ENCODE assay signal across 33 mouse cellular contexts in the genomic region with DNA sequence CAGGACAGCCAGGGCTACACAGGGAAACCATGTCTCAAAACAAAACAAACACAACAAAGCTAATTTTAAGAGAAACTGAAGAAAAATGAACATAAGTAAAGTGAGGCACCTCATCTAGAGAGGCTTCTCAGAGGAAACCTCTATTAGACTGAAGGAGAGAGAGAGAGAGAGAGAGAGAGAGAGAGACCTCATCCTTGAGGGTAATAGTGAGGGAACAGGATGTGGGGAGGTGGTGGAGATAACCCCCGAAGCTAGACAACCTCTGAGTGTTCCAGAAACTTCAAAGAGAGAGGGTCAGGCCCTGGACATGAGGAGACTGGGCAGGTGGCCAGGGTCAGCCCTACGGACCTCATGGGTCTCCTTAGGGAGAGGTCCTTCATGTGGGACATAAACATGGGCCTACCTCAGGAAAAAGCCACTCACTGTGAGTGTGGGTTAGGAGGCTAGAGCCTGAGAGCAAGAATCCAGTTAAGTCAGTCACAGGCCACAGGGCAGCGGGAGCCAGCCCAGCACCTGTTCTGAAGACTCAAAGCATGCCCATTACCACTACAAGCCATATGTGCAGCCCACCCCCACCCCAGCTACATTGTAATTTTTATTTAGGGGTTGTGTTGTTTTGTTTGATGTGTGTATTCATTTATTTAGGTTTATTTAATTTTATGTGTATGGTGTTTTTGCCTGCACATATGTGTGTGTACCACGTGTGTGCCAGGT. TPM values are rescaled to one million over a fixed set of nuclear protein-coding genes. Genes with fewer than 3 reads are reported as not detected.
DNase-seq lines count a peak whose midpoint lies in the region; ATAC-seq and TF ChIP-seq lines count a peak whose summit lies in the region.
"Had no signal": no experiment of that assay in that cellular context is flagged by ENCODE, and none has a peak within 500 bp of the region (broad histone marks: within the 10 kb centered on the region; RNA-seq: fewer than 3 reads in every experiment).

No protein-coding gene starts in this region.

- H3K4me1 ChIP-seq in forebrain, postnatal 0 days (ENCODE audit: insufficient read depth): no peaks in the 10 kb centered on the region
- H3K4me1 ChIP-seq: embryonic facial prominence, embryonic 13.5 days; forebrain, embryonic 12.5 days; forebrain, embryonic 15.5 days; hindbrain, embryonic 12.5 days; hindbrain, embryonic 15.5 days had no signal

- ATAC-seq in CD4-positive, CD25-positive, alpha-beta regulatory T cell, adult 4 months: peak; percentile 61
- ATAC-seq in inflammation-experienced regulatory T-cells, adult 6 months: peak; percentile 48
- no peak for ATAC-seq in forebrain, postnatal 0 days
- ATAC-seq: forebrain, embryonic 15.5 days; Patski had no signal

- DNase-seq in heart, adult 11 months: peak; percentile 88
- no peak for DNase-seq in heart, postnatal 4 days
- DNase-seq in lung, postnatal 4 days: peak; percentile 47 to 77
- DNase-seq in lung, postnatal 14 days: no peak
- DNase-seq in forebrain, postnatal 0 days: no peak
- no peak for DNase-seq in layer of hippocampus, postnatal 25 days (ENCODE audit: extremely low spot score in 1 of 2, low spot score in 1 of 2)
- DNase-seq: adrenal gland, adult 2 months; adrenal gland, postnatal 14 days; cerebellum, adult 11 months; cerebellum, adult 2 months; cerebellum, adult 9-11 months; cerebellum, postnatal 25 days; embryo, embryonic 11 days; gastrocnemius, postnatal 10 days; gastrocnemius, postnatal 36 days; heart, postnatal 14 days had no signal

- no peaks in the 10 kb centered on the region for H3K27me3 ChIP-seq in forebrain, postnatal 0 days (ENCODE audit: insufficient read depth, low read length)
- H3K27me3 ChIP-seq: CH12.LX; embryonic facial prominence, embryonic 13.5 days; forebrain, embryonic 12.5 days; forebrain, embryonic 15.5 days; hindbrain, embryonic 12.5 days; hindbrain, embryonic 15.5 days; Patski had no signal

- H3K9me3 ChIP-seq in forebrain, postnatal 0 days (ENCODE audit: low read length): no peaks in the 10 kb centered on the region
- H3K9me3 ChIP-seq: embryonic facial prominence, embryonic 10.5 days; embryonic facial prominence, embryonic 13.5 days; forebrain, embryonic 12.5 days; forebrain, embryonic 15.5 days; G1E; hindbrain, embryonic 12.5 days; hindbrain, embryonic 15.5 days had no signal

- no peak overlapping the region for H3K27ac ChIP-seq in forebrain, postnatal 0 days (ENCODE audit: low read depth, low read length)
- H3K27ac ChIP-seq: embryonic facial prominence, embryonic 10.5 days; embryonic facial prominence, embryonic 13.5 days; forebrain, embryonic 12.5 days; forebrain, embryonic 15.5 days; hindbrain, embryonic 12.5 days; hindbrain, embryonic 15.5 days had no signal

- WGBS in forebrain, postnatal 0 days: 88% methylated on average over 4 of the region's 4 CpGs

- H3K4me2 ChIP-seq in forebrain, postnatal 0 days (ENCODE audit: low read depth): no peak overlapping the region
- H3K4me2 ChIP-seq: embryonic facial prominence, embryonic 13.5 days; forebrain, embryonic 12.5 days; forebrain, embryonic 15.5 days; heart, embryonic 11.5 days; hindbrain, embryonic 12.5 days; hindbrain, embryonic 15.5 days had no signal

- H3K36me3 ChIP-seq in forebrain, postnatal 0 days (ENCODE audit: insufficient read depth): no peaks in the 10 kb centered on the region
- H3K36me3 ChIP-seq: embryonic facial prominence, embryonic 10.5 days; embryonic facial prominence, embryonic 13.5 days; forebrain, embryonic 12.5 days; forebrain, embryonic 15.5 days; G1E; hindbrain, embryonic 12.5 days; hindbrain, embryonic 15.5 days had no signal

- H3K4me3 ChIP-seq in forebrain, postnatal 0 days (ENCODE audit: low read depth, low read length): no peak overlapping the region
- H3K4me3 ChIP-seq: embryonic facial prominence, embryonic 10.5 days; embryonic facial prominence, embryonic 13.5 days; erythroblast, embryonic 14.5 days; forebrain, embryonic 12.5 days; forebrain, embryonic 15.5 days; hindbrain, embryonic 12.5 days; hindbrain, embryonic 15.5 days had no signal

- no peak for TF ChIP-seq CTCF in forebrain, postnatal 0 days (IDR thresholded peaks at IDR 0.05; ENCODE audit: low read depth)

- no peak overlapping the region for H3K9ac ChIP-seq in forebrain, postnatal 0 days
- H3K9ac ChIP-seq: embryonic facial prominence, embryonic 13.5 days; forebrain, embryonic 12.5 days; forebrain, embryonic 15.5 days; hindbrain, embryonic 12.5 days; hindbrain, embryonic 15.5 days had no signal

RNA-seq across cellular contexts. Expression of a gene that starts 10.8 kb away (rescaled TPM):
- 10 to 100 TPM; 43.4 to 44.3 TPM for total RNA-seq in heart, postnatal 4 days (2021)
- 10 to 100 TPM; 16.7 to 27.5 TPM for polyA plus RNA-seq in CD4-positive, CD25-positive, alpha-beta regulatory T cell, adult 4 months (2017; shearing (Covaris generic))
- polyA plus RNA-seq in inflammation-experienced regulatory T-cells, adult 6 months (2017; shearing (Covaris generic)): 10 to 100 TPM; 15.7 to 27.4 (median 17.9) TPM
- 5.8 and 7.9 TPM in 2 replicates for total RNA-seq in forebrain, postnatal 0 days (2014; rRNA removed)
- 6.1 and 7.9 TPM in 2 replicates for polyA plus RNA-seq in forebrain, postnatal 0 days (2015; fragmentation: Nextera tagmentation; extraction: Ambion mirVana)
- total RNA-seq in layer of hippocampus, postnatal 25 days (2021): 10 to 100 TPM; 28.3 to 28.7 TPM

RNA-seq across cellular contexts. Expression of a gene that starts 31.5 kb away (rescaled TPM):
- total RNA-seq in heart, postnatal 4 days (2021): 100 to 1,000 TPM; 198 to 211 TPM
- polyA plus RNA-seq in CD4-positive, CD25-positive, alpha-beta regulatory T cell, adult 4 months (2017; shearing (Covaris generic)): 10 to 100 TPM; 78.8 to 83.8 TPM
- polyA plus RNA-seq in inflammation-experienced regulatory T-cells, adult 6 months (2017; shearing (Covaris generic)): 100 to 1,000 TPM in 1 of 3 experiments, 10 to 100 TPM in 2; 90.4 to 101 (median 95.6) TPM
- 57.5 and 64.5 TPM in 2 replicates for total RNA-seq in forebrain, postnatal 0 days (2014; rRNA removed)
- 112 and 128 TPM in 2 replicates for polyA plus RNA-seq in forebrain, postnatal 0 days (2015; fragmentation: Nextera tagmentation; extraction: Ambion mirVana)
- 100 to 1,000 TPM; 192 to 193 TPM for total RNA-seq in layer of hippocampus, postnatal 25 days (2021)

RNA-seq across cellular contexts. Expression of a gene that starts 31.7 kb away (rescaled TPM):
- total RNA-seq in heart, postnatal 4 days (2021): 100 to 1,000 TPM; 103 to 105 TPM
- polyA plus RNA-seq in CD4-positive, CD25-positive, alpha-beta regulatory T cell, adult 4 months (2017; shearing (Covaris generic)): 100 to 1,000 TPM; 205 to 288 TPM
- 100 to 1,000 TPM; 150 to 222 (median 210) TPM for polyA plus RNA-seq in inflammation-experienced regulatory T-cells, adult 6 months (2017; shearing (Covaris generic))
- 160 and 179 TPM in 2 replicates for total RNA-seq in forebrain, postnatal 0 days (2014; rRNA removed)
- 211 and 215 TPM in 2 replicates for polyA plus RNA-seq in forebrain, postnatal 0 days (2015; fragmentation: Nextera tagmentation; extraction: Ambion mirVana)
- 100 to 1,000 TPM; 143 to 156 TPM for total RNA-seq in layer of hippocampus, postnatal 25 days (2021)

RNA-seq across cellular contexts. Expression of a gene that starts 37.9 kb away (rescaled TPM):
- total RNA-seq in heart, postnatal 4 days (2021): not detected
- polyA plus RNA-seq in CD4-positive, CD25-positive, alpha-beta regulatory T cell, adult 4 months (2017; shearing (Covaris generic)): 1 to 10 TPM in 1 of 2 experiments, not detected in 1; 1.1 TPM
- under 1 TPM in 1 of 3 experiments, not detected in 2; 0.34 TPM for polyA plus RNA-seq in inflammation-experienced regulatory T-cells, adult 6 months (2017; shearing (Covaris generic))
- total RNA-seq in forebrain, postnatal 0 days (2014; rRNA removed): not detected in 2 replicates
- polyA plus RNA-seq in forebrain, postnatal 0 days (2015; fragmentation: Nextera tagmentation; extraction: Ambion mirVana): 0.21 TPM in 1 of 2 replicates, not detected in the other
- total RNA-seq in layer of hippocampus, postnatal 25 days (2021): not detected
- total RNA-seq: adrenal gland, adult 2 months; adrenal gland, postnatal 14 days; CH12.LX; gastrocnemius, adult 18-20 months; gastrocnemius, postnatal 36 days; granulocyte monocyte progenitor cell, adult 5-6 weeks; heart, adult 8-10 months; heart, postnatal 14 days had no signal
- polyA plus RNA-seq: cerebellum, adult 2 months; cortical plate, adult 2 months; erythroblast, embryonic 14.5 days; forebrain, embryonic 15.5 days; G1E; hindbrain, embryonic 15.5 days had no signal

RNA-seq across cellular contexts. Expression of a gene that starts 45.6 kb away (rescaled TPM):
- under 1 TPM; 0.32 to 0.33 TPM for total RNA-seq in heart, postnatal 4 days (2021)
- polyA plus RNA-seq in CD4-positive, CD25-positive, alpha-beta regulatory T cell, adult 4 months (2017; shearing (Covaris generic)): under 1 TPM in 1 of 2 experiments, not detected in 1; 0.29 TPM
- polyA plus RNA-seq in inflammation-experienced regulatory T-cells, adult 6 months (2017; shearing (Covaris generic)): not detected
- 2.1 and 2.7 TPM in 2 replicates for total RNA-seq in forebrain, postnatal 0 days (2014; rRNA removed)
- polyA plus RNA-seq in forebrain, postnatal 0 days (2015; fragmentation: Nextera tagmentation; extraction: Ambion mirVana): 0.63 and 1.6 TPM in 2 replicates
- 1 to 10 TPM; 1.0 to 1.1 TPM for total RNA-seq in layer of hippocampus, postnatal 25 days (2021)
- total RNA-seq: granulocyte monocyte progenitor cell, adult 5-6 weeks had no signal
- polyA plus RNA-seq: erythroblast, embryonic 14.5 days; G1E had no signal

Comparison
In these comparisons a context has a peak if more than half of its experiments do, and no peak if none do; other contexts are left out.
1. DNase-seq: peak in heart, adult 11 months (single experiment) and lung, postnatal 4 days (2 of 2); none in heart, postnatal 4 days (single experiment), lung, postnatal 14 days (single experiment), forebrain, postnatal 0 days (single experiment) and layer of hippocampus, postnatal 25 days (0 of 2).